Mouse (Mus musculus): ENCODE measurements around the gene Rnf141.

Gene Rnf141

GRCm38 (mm10) chr7:110773204-110774002, 70.9 kb downstream of the Rnf141 start:
- in situ Hi-C loops (cut with MboI; ENCODE audit: unreplicated experiment in 2 of 2): no loop called here

- in situ Hi-C loops (cut with MboI; ENCODE audit: unreplicated experiment in 2 of 2): no loop called here
These were observed 71.9 kb downstream of the Rnf141 start for GRCm38 (mm10) chr7:110772343-110772742.

GRCm38 (mm10) chr7:110770949-110771348, 73.3 kb downstream of the Rnf141 start:
- in situ Hi-C loops (cut with MboI; ENCODE audit: unreplicated experiment in 2 of 2): no loop called here

GRCm38 (mm10) chr7:110769094-110769493, 75.2 kb downstream of the Rnf141 start:
- in situ Hi-C loops (cut with MboI; ENCODE audit: unreplicated experiment in 2 of 2): no loop called here

- in situ Hi-C loops (cut with MboI; ENCODE audit: unreplicated experiment in 2 of 2): no loop called here
These were observed 75.7 kb downstream of the Rnf141 start for GRCm38 (mm10) chr7:110768451-110769064.

GRCm38 (mm10) chr7:110768001-110768400, 76.3 kb downstream of the Rnf141 start, which contains the start of gene Ampd3:
TSS of gene Ampd3 (plus strand) at chr7:110768206.
- in situ Hi-C loops (cut with MboI; ENCODE audit: unreplicated experiment in 2 of 2): no loop called here

- in situ Hi-C loops (cut with MboI; ENCODE audit: unreplicated experiment in 2 of 2): no loop called here
These were observed 81.6 kb downstream of the Rnf141 start for GRCm38 (mm10) chr7:110762605-110763180.

GRCm38 (mm10) chr7:110756440-110756839, 87.8 kb downstream of the Rnf141 start:
- in situ Hi-C loops (cut with MboI; ENCODE audit: unreplicated experiment in 2 of 2): no loop called here

GRCm38 (mm10) chr7:110753926-110754330, 90.3 kb downstream of the Rnf141 start:
- in situ Hi-C loops (cut with MboI; ENCODE audit: unreplicated experiment in 2 of 2): no loop called here

- in situ Hi-C loops (cut with MboI; ENCODE audit: unreplicated experiment in 2 of 2): no loop called here
These were observed 90.9 kb downstream of the Rnf141 start for GRCm38 (mm10) chr7:110753310-110753709.

GRCm38 (mm10) chr7:110751634-110752033, 92.6 kb downstream of the Rnf141 start:
- in situ Hi-C loops (cut with MboI; ENCODE audit: unreplicated experiment in 2 of 2): no loop called here

- in situ Hi-C loops (cut with MboI; ENCODE audit: unreplicated experiment in 2 of 2): no loop called here
These were observed 93.4 kb downstream of the Rnf141 start for GRCm38 (mm10) chr7:110750834-110751233.

Data from v-Abl transformed pro-B cells (cell line).